Mouse (Mus musculus) layer of hippocampus, adult 11-12 months (tissue): ENCODE data around the gene Ubxn1.

Source experiments
- DNase-seq: peaks from one replicate; pipeline ENCODE4 v3.0.0; 2022; ENCODE audit warnings: low spot score

Gene Ubxn1

GRCm38 (mm10) chr19:8898576-8898975 is 27.3 kb downstream of the Ubxn1 start:
- no peak for DNase-seq

GRCm38 (mm10) chr19:8899079-8899478 is 27.8 kb downstream of the Ubxn1 start:
- no peak for DNase-seq

- DNase-seq: no peak
Measured at GRCm38 (mm10) chr19:8903412-8903811, 32.1 kb downstream of the Ubxn1 start.

- no peak for DNase-seq
Measured at GRCm38 (mm10) chr19:8908531-8908930, 37.2 kb downstream of the Ubxn1 start.

GRCm38 (mm10) chr19:8911810-8912209 is 40.5 kb downstream of the Ubxn1 start:
- no peak for DNase-seq

GRCm38 (mm10) chr19:8914212-8914611 is 42.9 kb downstream of the Ubxn1 start:
- no peak for DNase-seq

- no peak for DNase-seq
Measured at GRCm38 (mm10) chr19:8919000-8919399, 47.7 kb downstream of the Ubxn1 start.

GRCm38 (mm10) chr19:8919684-8920072 is 48.4 kb downstream of the Ubxn1 start:
- no peak for DNase-seq

- peak; percentile 95 for DNase-seq
Measured at GRCm38 (mm10) chr19:8920073-8920736, 48.9 kb downstream of the Ubxn1 start, which contains the start of gene B3gat3. Gene B3gat3, plus strand, starts transcription at chr19:8920374.

GRCm38 (mm10) chr19:8920836-8921291 is 49.6 kb downstream of the Ubxn1 start:
- no peak for DNase-seq

- DNase-seq: no peak
Measured at GRCm38 (mm10) chr19:8921741-8922140, 50.4 kb downstream of the Ubxn1 start.
